Mouse (Mus musculus) forebrain, embryonic 16.5 days (tissue): Measurements from ENCODE around the gene Rab11a. TPM values are rescaled to one million over a fixed set of nuclear protein-coding genes. Genes with fewer than 3 reads are reported as not detected.
"Not testable (repeated sequence)": the region's sequence is repeated elsewhere in the genome, so short reads cannot be mapped to it uniquely, and the experiment has no call there.

Experiments used
- ATAC-seq: fragments of 200-750 bp; cut with Nextera tagmentation; 2 replicates; pipeline ENCODE4 v1.8.0; 2017; ENCODE audit warnings: mild to moderate bottlenecking, moderate library complexity
- H3K27ac ChIP-seq: fragments of 300-500 bp; sonication (generic); 2 replicates; pipeline ENCODE4 v1.5.1; 2014; ENCODE audit warnings: low read length, control low read depth
- H3K27me3 ChIP-seq: fragments of 300-500 bp; sonication (generic); replicated peaks from 2 replicates; pipeline ENCODE4 v1.6.1; 2014; ENCODE audit warnings: low read length; ENCODE audit not compliant: control insufficient read depth, insufficient read depth
- H3K36me3 ChIP-seq: fragments of 300-500 bp; sonication (generic); 2 replicates; pipeline ENCODE4 v1.6.1; 2014; ENCODE audit not compliant: control insufficient read depth, insufficient read depth
- H3K4me1 ChIP-seq: fragments of 300-500 bp; sonication (generic); replicated peaks from 2 replicates; pipeline ENCODE4 v1.6.1; 2014; ENCODE audit warnings: low read length; ENCODE audit not compliant: control insufficient read depth, insufficient read depth
- H3K4me2 ChIP-seq: fragments of 300-500 bp; sonication (generic); 2 replicates; pipeline ENCODE4 v1.6.1; 2014; ENCODE audit warnings: mild to moderate bottlenecking, low read length, control low read depth
- H3K4me3 ChIP-seq: fragments of 300-500 bp; sonication (generic); replicated peaks from 2 replicates; pipeline ENCODE4 v1.5.1; 2014; ENCODE audit warnings: mild to moderate bottlenecking, low read length, control low read depth
- H3K9ac ChIP-seq: fragments of 300-500 bp; sonication (generic); replicated peaks from 2 replicates; pipeline ENCODE4 v1.6.1; 2014; ENCODE audit warnings: low read depth, low read length, control low read depth
- H3K9me3 ChIP-seq: fragments of 300-500 bp; sonication (generic); 2 replicates; pipeline ENCODE4 v1.6.1; 2016; ENCODE audit warnings: low read length; ENCODE audit not compliant: control insufficient read depth
- WGBS: fragments of 180-500 bp; shearing (Covaris S2); extraction: QIAGEN DNeasy Blood & Tissue Kit; methylation state at CpG from one replicate; pipeline ENCODE4 v1.1.7; 2014; 5-methylcytosine and 5-hydroxymethylcytosine counted together
- polyA plus RNA-seq: library from polyadenylated mRNA; unstranded; fragments of >200 nt; fragmentation: Nextera tagmentation; extraction: Ambion mirVana; gene quantifications from 2 replicates; pipeline ENCODE4 v1.2.1, GENCODE M21; 2015

Rab11a gene
- polyA plus RNA-seq, 1 experiment from 2014 or later = 396 TPM

DNA sequence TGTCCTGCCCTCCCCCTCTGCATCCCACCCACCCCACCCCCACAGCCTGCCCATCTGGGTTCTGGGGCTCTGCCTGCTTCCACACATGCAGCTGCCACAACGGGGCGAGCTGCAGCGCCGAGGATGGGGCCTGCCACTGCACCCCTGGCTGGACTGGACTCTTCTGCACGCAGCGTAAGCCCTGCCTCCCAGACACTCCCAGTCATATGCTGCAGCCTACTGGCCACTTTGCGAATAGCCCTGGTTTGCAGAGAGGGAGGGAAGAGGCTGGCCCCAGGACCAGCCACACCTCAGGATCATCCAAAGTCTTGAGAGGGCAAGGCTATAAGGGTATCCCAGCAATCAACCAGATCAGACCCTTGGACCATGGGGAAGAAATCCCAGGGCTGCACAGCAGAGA lies 46.4 kb downstream of the Rab11a start:
- Histone ChIP-seq H3K27me3 (no peaks in the 10 kb centered on the region), H3K9ac (no peak overlapping the region), H3K4me2 (no peak overlapping the region), H3K4me1 (0 out of 2 replicates have a peak, but pooled peaks cover 4% of the 10 kb centered on the region), H3K4me3 (no peak overlapping the region), H3K36me3 (peaks cover 3% of the 10 kb centered on the region; the same call in 1 of the 2 replicates), H3K9me3 (no peaks in the 10 kb centered on the region), H3K27ac (no peak overlapping the region)
- ATAC-seq = peak; percentile 81
- whole genome bisulfite sequencing = 0% methylated on average over 7 of the region's 7 CpGs

DNA sequence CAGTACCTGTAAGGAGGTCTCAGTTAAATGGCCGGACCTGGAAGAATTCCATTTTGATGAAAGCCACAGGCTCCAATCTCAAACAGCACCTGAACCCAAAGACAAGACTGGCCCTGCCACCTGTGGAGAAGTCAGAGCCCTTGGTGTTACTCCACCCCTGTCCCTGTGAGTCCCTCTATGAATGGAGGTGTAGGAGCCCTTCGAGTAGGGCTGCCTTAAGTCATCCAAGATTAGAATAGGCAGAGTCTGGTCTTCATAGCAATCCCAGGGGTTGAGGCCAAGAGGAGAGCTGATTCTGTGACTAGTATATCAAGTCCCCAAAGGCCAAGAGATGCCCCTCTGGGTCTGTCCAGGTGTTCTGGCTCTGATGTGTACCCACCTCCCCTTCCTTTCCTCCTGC lies 46.8 kb downstream of the Rab11a start:
- H3K9me3 ChIP-seq = no peaks in the 10 kb centered on the region
- peaks cover 3% of the 10 kb centered on the region; the same call in 1 of the 2 replicates for H3K36me3 ChIP-seq
- no peak overlapping the region for H3K27ac ChIP-seq
- no peak overlapping the region for H3K4me2 ChIP-seq
- H3K4me3 ChIP-seq = no peak overlapping the region
- H3K4me1 ChIP-seq = 0 out of 2 replicates have a peak, but pooled peaks cover 4% of the 10 kb centered on the region
- WGBS = 83% methylated on average over 2 of the region's 2 CpGs
- H3K9ac ChIP-seq = no peak overlapping the region
- H3K27me3 ChIP-seq = no peaks in the 10 kb centered on the region
- 0 out of 2 replicates have a peak, but pooled peaks have one; percentile 10 for ATAC-seq

DNA sequence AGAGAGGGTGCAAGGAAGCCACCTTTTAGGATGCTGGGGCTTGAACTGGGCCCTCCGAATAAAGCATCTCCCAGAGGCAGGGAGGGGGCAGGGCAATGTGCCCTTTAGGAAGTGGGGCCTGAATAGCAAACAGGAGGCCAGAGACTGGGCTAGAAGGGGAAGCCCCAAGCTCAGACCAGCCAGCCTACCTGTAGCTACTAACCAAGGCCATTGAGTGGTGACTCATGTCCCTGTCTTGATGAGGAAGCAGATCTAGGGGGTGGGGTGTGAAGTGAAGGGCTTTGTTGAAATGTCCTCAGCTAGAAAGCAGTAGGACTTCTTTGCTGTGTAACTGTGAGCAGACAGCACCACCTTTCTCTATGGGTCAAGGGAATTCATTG lies 49.6 kb downstream of the Rab11a start:
- Histone ChIP-seq H3K4me3 (no peak overlapping the region), H3K4me2 (no peak overlapping the region), H3K9me3 (no peaks in the 10 kb centered on the region), H3K27ac (no peak overlapping the region), H3K36me3 (no peaks in the 10 kb centered on the region), H3K9ac (no peak overlapping the region), H3K27me3 (no peaks in the 10 kb centered on the region), H3K4me1 (0 out of 2 replicates have a peak, but pooled peaks cover 4% of the 10 kb centered on the region)
- WGBS = 58% methylated on average over 1 of the region's 1 CpGs
- ATAC-seq = no peak

DNA sequence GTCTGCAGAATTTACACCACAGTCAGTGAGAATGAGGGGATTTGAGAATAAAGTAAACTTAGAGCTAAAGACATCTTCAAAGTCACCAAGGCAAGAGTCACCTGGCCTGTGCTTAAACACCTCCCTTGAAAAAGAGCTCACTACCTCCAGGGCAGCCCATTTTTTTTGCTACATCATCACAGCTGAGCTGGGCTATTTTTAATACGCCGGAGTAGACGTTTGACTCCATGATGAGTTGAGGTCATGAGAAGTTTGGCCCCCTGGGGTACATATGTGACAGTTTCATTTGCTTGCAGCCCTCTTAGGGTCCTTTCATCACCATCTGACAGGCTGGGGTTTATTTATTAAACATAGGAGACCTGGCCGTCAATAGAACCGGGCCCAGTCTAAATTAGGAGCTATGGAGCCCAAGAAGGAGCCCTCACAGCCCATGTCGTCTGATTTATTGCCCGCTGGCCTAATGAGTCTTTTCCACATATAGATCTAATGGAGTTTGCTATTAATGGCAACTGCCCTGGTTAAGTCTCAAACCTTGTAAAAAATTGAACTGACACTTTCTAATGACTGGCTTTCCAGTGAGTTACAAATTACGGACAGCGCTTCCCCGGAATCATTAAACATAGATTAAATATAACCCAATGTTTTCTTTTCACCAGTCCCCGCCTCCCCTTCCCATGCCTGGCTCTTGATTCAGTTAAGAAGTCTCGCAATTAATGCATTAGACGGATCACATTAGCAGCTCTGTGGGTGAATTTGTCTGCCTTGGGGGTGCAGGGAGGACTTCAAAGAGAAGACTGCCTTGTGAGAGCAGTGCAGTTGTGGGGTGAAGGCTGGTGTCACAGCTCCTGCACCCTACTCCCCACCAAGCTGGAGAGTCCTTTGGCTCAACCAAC lies 50.2 kb downstream of the Rab11a start:
- Histone ChIP-seq H3K36me3 (no peaks in the 10 kb centered on the region), H3K27ac (no peak overlapping the region), H3K4me3 (no peak overlapping the region), H3K4me2 (no peak overlapping the region), H3K27me3 (no peaks in the 10 kb centered on the region), H3K9me3 (no peaks in the 10 kb centered on the region), H3K9ac (no peak overlapping the region), H3K4me1 (0 out of 2 replicates have a peak, but pooled peaks cover 4% of the 10 kb centered on the region)
- no peak for ATAC-seq
- 53% methylated on average over 13 of the region's 13 CpGs for WGBS

DNA sequence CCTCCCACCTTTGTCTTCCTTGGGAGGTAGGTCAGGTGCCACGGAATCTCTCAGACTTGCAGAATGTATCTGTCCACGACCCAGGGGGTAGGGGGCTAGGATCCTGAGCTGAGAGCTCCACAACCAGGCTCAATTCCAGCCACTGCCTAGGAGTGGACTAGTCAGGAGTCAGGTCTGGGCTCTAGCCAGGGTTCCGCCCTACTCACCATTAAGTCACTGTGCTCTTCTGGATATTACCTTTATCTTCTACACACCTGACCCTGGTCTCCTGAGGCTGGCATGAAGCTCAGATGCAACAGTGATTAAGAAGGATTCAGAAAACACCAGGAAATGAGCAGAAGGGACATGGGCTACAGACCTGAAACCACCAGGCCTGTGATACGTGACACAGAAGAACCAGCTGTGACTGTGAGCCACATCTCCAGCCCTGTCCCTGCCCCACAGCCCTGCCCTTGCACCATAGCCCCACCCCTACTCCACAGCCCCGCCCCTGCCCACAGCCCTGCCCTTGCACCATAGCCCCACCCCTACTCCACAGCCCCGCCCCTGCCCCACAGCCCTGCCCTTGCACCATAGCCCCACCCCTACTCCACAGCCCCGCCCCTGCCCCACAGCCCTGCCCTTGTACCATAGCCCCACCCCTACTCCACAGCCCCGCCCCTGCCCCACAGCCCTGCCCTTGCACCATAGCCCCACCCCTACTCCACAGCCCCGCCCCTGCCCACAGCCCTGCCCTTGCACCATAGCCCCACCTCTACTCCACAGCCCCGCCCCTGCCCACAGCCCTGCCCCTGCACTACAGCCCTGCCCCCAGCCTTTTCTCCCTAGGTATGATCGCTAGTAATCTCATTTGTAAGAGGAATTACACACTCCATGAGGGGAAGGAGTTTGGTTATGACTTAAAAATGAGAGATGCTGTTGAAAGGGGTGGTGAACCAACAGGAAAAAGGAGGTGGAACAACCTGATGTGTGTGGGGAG lies 65.9 kb downstream of the Rab11a start:
- not testable (repeated sequence) for ATAC-seq, H3K36me3 ChIP-seq, H3K27ac ChIP-seq, H3K4me3 ChIP-seq, H3K4me2 ChIP-seq, H3K9me3 ChIP-seq, H3K4me1 ChIP-seq, H3K27me3 ChIP-seq, H3K9ac ChIP-seq
- 38% methylated on average over 8 of the region's 11 CpGs for WGBS

DNA sequence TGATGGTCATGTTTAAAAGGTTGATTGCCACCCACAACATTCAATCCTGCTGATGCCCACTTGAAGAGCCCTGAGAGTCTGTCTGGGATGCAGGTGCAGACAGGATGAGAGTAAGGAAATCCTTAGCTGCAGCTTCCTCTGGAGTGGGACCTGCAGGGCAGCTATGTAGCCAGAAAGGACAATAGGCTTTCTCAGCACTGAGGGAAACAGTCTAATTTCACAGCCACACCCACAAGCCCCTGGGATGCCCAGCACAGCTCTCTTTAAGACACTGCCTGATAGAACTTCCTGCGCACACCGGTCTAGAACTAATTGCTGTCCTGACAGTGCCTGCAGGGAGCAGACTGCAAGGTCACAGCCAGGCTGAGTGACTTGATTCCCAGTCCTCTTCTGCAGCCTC lies 69.6 kb downstream of the Rab11a start:
- no peak overlapping the region for H3K4me2 ChIP-seq
- H3K27me3 ChIP-seq = no peaks in the 10 kb centered on the region
- H3K36me3 ChIP-seq = no peaks in the 10 kb centered on the region
- 72% methylated on average over 2 of the region's 2 CpGs for WGBS
- H3K4me1 ChIP-seq = peaks cover 6% of the 10 kb centered on the region; the same call in 1 of the 2 replicates
- ATAC-seq = no peak
- H3K27ac ChIP-seq = no peak overlapping the region
- H3K4me3 ChIP-seq = no peak overlapping the region
- no peaks in the 10 kb centered on the region for H3K9me3 ChIP-seq
- no peak overlapping the region for H3K9ac ChIP-seq

DNA sequence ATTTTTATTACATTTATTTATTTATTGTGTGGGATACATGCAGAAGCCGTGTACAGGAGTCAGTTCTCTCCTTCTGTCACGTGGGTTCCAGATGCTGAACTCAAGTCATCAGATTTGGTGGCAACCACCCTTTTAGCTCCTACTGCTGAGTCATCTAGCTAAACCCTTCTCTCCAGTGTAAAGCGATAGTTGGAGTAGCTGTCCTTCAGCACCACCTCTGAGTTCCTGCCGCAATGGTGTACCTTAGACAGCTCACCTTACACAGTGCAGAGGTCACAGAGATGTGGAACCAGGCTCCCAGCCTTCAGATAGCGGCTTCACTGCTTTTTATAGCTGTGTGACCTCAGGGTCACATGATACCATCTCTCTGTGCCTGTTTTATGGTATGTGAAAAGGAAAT lies 70.0 kb downstream of the Rab11a start:
- H3K4me1 ChIP-seq = peaks cover 6% of the 10 kb centered on the region; the same call in 1 of the 2 replicates
- H3K27me3 ChIP-seq = no peaks in the 10 kb centered on the region
- H3K9ac ChIP-seq = no peak overlapping the region
- H3K4me2 ChIP-seq = no peak overlapping the region
- no peaks in the 10 kb centered on the region for H3K36me3 ChIP-seq
- no peak overlapping the region for H3K27ac ChIP-seq
- no peak overlapping the region for H3K4me3 ChIP-seq
- ATAC-seq = no peak
- H3K9me3 ChIP-seq = no peaks in the 10 kb centered on the region
- 23% methylated on average over 5 of the region's 5 CpGs for WGBS

DNA sequence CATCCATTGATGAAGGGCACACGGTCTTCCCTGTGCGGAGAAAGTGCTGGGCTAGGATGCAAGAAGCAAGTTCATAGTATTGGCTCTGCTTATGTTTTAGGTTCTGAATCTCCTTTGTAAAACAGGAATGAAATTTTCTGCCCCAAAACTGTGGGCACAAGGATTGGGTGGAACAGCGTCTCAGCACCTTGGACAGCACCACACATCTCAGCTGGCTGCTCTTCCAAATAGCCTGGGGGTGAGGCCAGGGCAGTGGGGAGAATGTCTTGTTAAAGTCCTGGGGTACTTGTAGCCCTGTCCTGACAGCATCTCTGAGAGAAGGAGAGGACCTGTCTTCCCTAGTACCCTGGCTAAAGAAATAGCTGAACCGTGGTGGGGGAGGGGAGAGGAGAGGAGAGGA lies 71.0 kb downstream of the Rab11a start:
- ATAC-seq = no peak
- no peak overlapping the region for H3K9ac ChIP-seq
- H3K27ac ChIP-seq = no peak overlapping the region
- peaks cover 6% of the 10 kb centered on the region; the same call in 1 of the 2 replicates for H3K4me1 ChIP-seq
- H3K4me3 ChIP-seq = no peak overlapping the region
- H3K36me3 ChIP-seq = no peaks in the 10 kb centered on the region
- no peaks in the 10 kb centered on the region for H3K9me3 ChIP-seq
- no peak overlapping the region for H3K4me2 ChIP-seq
- WGBS = 45% methylated on average over 4 of the region's 4 CpGs
- H3K27me3 ChIP-seq = no peaks in the 10 kb centered on the region
